Mouse (Mus musculus) lung, embryonic 16.5 days (tissue): Measurements from ENCODE around the gene Palm. TPM values are rescaled to one million over a fixed set of nuclear protein-coding genes. Genes with fewer than 3 reads are reported as not detected.

Source experiments
- ATAC-seq: fragments of 200-750 bp; cut with Nextera tagmentation; 2 replicates; pipeline ENCODE4 v1.8.0; 2017; ENCODE audit warnings: low read depth, mild to moderate bottlenecking, moderate library complexity
- H3K27ac ChIP-seq: fragments of 300-500 bp; sonication (generic); 2 replicates; pipeline ENCODE4 v1.5.1; 2014; ENCODE audit warnings: mild to moderate bottlenecking, control low read depth, low read length
- H3K27me3 ChIP-seq: fragments of 300-500 bp; sonication (generic); 2 replicates; pipeline ENCODE4 v1.6.1; 2014; ENCODE audit warnings: low read depth, low read length, mixed read lengths; ENCODE audit not compliant: control insufficient read depth, insufficient read depth
- H3K36me3 ChIP-seq: fragments of 300-500 bp; sonication (generic); 2 replicates; pipeline ENCODE4 v1.6.1; 2014; ENCODE audit warnings: low read length; ENCODE audit not compliant: control insufficient read depth, insufficient read depth
- H3K4me1 ChIP-seq: fragments of 300-500 bp; sonication (generic); replicated peaks from 2 replicates; pipeline ENCODE4 v1.6.1; 2014; ENCODE audit warnings: low read length, mixed read lengths; ENCODE audit not compliant: control insufficient read depth, insufficient read depth
- H3K4me2 ChIP-seq: fragments of 300-500 bp; sonication (generic); 2 replicates; pipeline ENCODE4 v1.6.1; 2014; ENCODE audit warnings: low read depth, low read length, control low read depth
- H3K4me3 ChIP-seq: fragments of 300-500 bp; sonication (generic); 2 replicates; pipeline ENCODE4 v1.5.1; 2014; ENCODE audit warnings: mild to moderate bottlenecking, low read length, control low read depth
- H3K9ac ChIP-seq: fragments of 300-500 bp; sonication (generic); 2 replicates; pipeline ENCODE4 v1.6.1; 2014; ENCODE audit warnings: low read length, control low read depth
- H3K9me3 ChIP-seq: fragments of 300-500 bp; sonication (generic); 2 replicates; pipeline ENCODE4 v1.6.1; 2016; ENCODE audit warnings: low read length; ENCODE audit not compliant: control insufficient read depth
- WGBS: fragments of 180-500 bp; shearing (Covaris S2); extraction: QIAGEN DNeasy Blood & Tissue Kit; methylation state at CpG from one replicate; pipeline ENCODE4 v1.1.7; 2014; 5-methylcytosine and 5-hydroxymethylcytosine counted together
- polyA plus RNA-seq: library from polyadenylated mRNA; unstranded; fragments of >200 nt; fragmentation: Nextera tagmentation; extraction: Ambion mirVana; gene quantifications from 2 replicates; pipeline ENCODE4 v1.2.1, GENCODE M21; 2015

Palm gene
- polyA plus RNA-seq, 1 experiment from 2014 or later, result 54.1 TPM

- Histone ChIP-seq H3K4me3 (no peak overlapping the region), H3K36me3 (0 out of 2 replicates have a peak, but pooled peaks cover 2% of the 10 kb centered on the region), H3K27ac (no peak overlapping the region), H3K9ac (no peak overlapping the region), H3K9me3 (no peaks in the 10 kb centered on the region), H3K27me3 (no peaks in the 10 kb centered on the region), H3K4me1 (no peaks in the 10 kb centered on the region), H3K4me2 (no peak overlapping the region)
- 77% methylated on average over 5 of the region's 5 CpGs for WGBS
- no peak for ATAC-seq
Measured at GRCm38 (mm10) chr10:79814271-79814842, 21.0 kb downstream of the Palm start.

GRCm38 (mm10) chr10:79815671-79816494 lies 22.5 kb downstream of the Palm start:
- Histone ChIP-seq H3K9me3 (no peaks in the 10 kb centered on the region), H3K36me3 (no peaks in the 10 kb centered on the region), H3K27me3 (no peaks in the 10 kb centered on the region), H3K9ac (no peak overlapping the region), H3K27ac (no peak overlapping the region), H3K4me1 (peaks cover 3% of the 10 kb centered on the region; the same call in 1 of the 2 replicates), H3K4me2 (no peak overlapping the region), H3K4me3 (no peak overlapping the region)
- no peak for ATAC-seq
- 90% methylated on average over 12 of the region's 12 CpGs for WGBS

GRCm38 (mm10) chr10:79817111-79817510 lies 23.7 kb downstream of the Palm start:
- 83% methylated on average over 2 of the region's 2 CpGs for WGBS
- Histone ChIP-seq H3K4me1 (peaks cover 3% of the 10 kb centered on the region; the same call in 1 of the 2 replicates), H3K36me3 (no peaks in the 10 kb centered on the region), H3K27ac (no peak overlapping the region), H3K9me3 (no peaks in the 10 kb centered on the region), H3K4me3 (no peak overlapping the region), H3K4me2 (no peak overlapping the region), H3K27me3 (no peaks in the 10 kb centered on the region), H3K9ac (no peak overlapping the region)
- no peak for ATAC-seq

- H3K27ac ChIP-seq, result no peak overlapping the region
- no peak overlapping the region for H3K9ac ChIP-seq
- no peaks in the 10 kb centered on the region for H3K9me3 ChIP-seq
- H3K4me1 ChIP-seq, result peaks cover 3% of the 10 kb centered on the region; the same call in 1 of the 2 replicates
- H3K4me3 ChIP-seq, result no peak overlapping the region
- no peak for ATAC-seq
- no peak overlapping the region for H3K4me2 ChIP-seq
- no peaks in the 10 kb centered on the region for H3K27me3 ChIP-seq
- WGBS, result 52% methylated on average over 4 of the region's 4 CpGs
- H3K36me3 ChIP-seq, result no peaks in the 10 kb centered on the region
Measured at GRCm38 (mm10) chr10:79818225-79818624, 24.9 kb downstream of the Palm start.

GRCm38 (mm10) chr10:79819606-79820005 lies 26.2 kb downstream of the Palm start:
- Histone ChIP-seq H3K4me3 (no peak overlapping the region), H3K4me1 (peaks cover 6% of the 10 kb centered on the region; the same call in 1 of the 2 replicates)

DNA sequence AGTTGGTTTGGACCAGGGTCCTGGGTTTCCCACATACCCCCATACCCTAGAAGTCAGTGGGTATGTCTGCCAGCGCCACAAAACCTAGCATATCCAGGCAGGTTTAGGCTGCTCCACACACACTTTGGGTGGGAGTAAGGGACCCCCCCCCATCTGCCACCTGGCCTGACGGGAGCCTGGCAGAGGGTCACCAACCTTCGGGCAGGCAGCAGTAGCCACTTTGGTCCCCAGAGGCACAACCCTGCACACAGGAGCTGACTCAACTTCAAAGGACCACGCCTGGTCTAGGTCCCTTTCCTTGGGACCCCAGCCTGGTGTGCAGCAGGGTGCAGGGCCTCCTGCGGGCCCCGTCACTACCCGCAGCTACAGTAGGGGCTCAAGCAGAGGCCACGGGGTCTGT lies 26.9 kb downstream of the Palm start:
- peaks cover 6% of the 10 kb centered on the region; the same call in 1 of the 2 replicates for H3K4me1 ChIP-seq
- 78% methylated on average over 8 of the region's 8 CpGs for WGBS
- no peak overlapping the region for H3K4me3 ChIP-seq
- no peaks in the 10 kb centered on the region for H3K27me3 ChIP-seq
- H3K27ac ChIP-seq, result peak overlapping the region; percentile 68
- H3K9ac ChIP-seq, result peak overlapping the region; percentile 28; the same call in 1 of the 2 replicates
- no peak for ATAC-seq
- H3K36me3 ChIP-seq, result no peaks in the 10 kb centered on the region
- H3K4me2 ChIP-seq, result no peak overlapping the region
- no peaks in the 10 kb centered on the region for H3K9me3 ChIP-seq

More at GRCm38 (mm10) chr10:79819606-79820005, 26.2 kb downstream of the Palm start:
- H3K36me3 ChIP-seq, result no peaks in the 10 kb centered on the region
- WGBS, result 90% methylated on average over 17 of the region's 17 CpGs
- no peaks in the 10 kb centered on the region for H3K27me3 ChIP-seq
- H3K9me3 ChIP-seq, result no peaks in the 10 kb centered on the region
- ATAC-seq, result no peak
- no peak overlapping the region for H3K27ac ChIP-seq
- no peak overlapping the region for H3K9ac ChIP-seq
- no peak overlapping the region for H3K4me2 ChIP-seq

- peak; percentile 47 for ATAC-seq
- Histone ChIP-seq H3K4me2 (no peak within 1 kb of the TSS), H3K9ac (peak within 1 kb of the TSS; percentile 28; the same call in 1 of the 2 replicates), H3K27ac (peak within 1 kb of the TSS; percentile 68), H3K4me3 (no peak within 1 kb of the TSS), H3K4me1 (peaks cover 6% of the 10 kb centered on the region; the same call in 1 of the 2 replicates), H3K27me3 (no peaks in the 10 kb centered on the region), H3K9me3 (no peaks in the 10 kb centered on the region), H3K36me3 (no peaks in the 10 kb centered on the region)
- 57% methylated on average over 11 of the region's 11 CpGs for WGBS
Measured at GRCm38 (mm10) chr10:79820782-79821181, 27.4 kb downstream of the Palm start, which contains the start of gene Misp. Misp (plus strand) TSS chr10:79820989.

DNA sequence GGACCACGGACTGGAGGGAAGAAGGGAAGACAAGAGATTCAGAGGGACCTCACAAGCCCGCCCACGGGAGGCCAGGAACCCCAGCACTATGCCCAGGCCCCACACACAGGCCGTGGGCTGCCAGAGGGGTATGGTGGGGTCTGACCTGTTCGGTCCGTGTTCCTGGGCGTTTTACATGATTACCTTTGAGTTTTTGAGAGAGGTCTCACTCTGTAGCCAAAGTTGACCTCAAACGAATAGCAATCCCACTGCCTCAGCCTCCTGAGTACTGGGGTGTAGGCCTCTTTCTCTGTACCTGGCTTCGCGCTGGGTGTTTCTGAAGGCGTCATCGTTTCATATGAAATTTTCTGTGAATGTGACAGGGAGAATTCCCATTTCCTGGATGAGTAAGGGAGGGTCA lies 28.4 kb downstream of the Palm start:
- H3K4me3 ChIP-seq, result no peak overlapping the region
- no peaks in the 10 kb centered on the region for H3K36me3 ChIP-seq
- WGBS, result 82% methylated on average over 12 of the region's 12 CpGs
- H3K27me3 ChIP-seq, result no peaks in the 10 kb centered on the region
- H3K4me1 ChIP-seq, result peaks cover 6% of the 10 kb centered on the region; the same call in 1 of the 2 replicates
- no peak overlapping the region for H3K9ac ChIP-seq
- no peak for ATAC-seq
- no peaks in the 10 kb centered on the region for H3K9me3 ChIP-seq
- H3K27ac ChIP-seq, result no peak overlapping the region
- H3K4me2 ChIP-seq, result no peak overlapping the region

- 24% methylated on average over 17 of the region's 17 CpGs for WGBS
- ATAC-seq, result peak; percentile 81
- peaks cover 6% of the 10 kb centered on the region; the same call in 1 of the 2 replicates for H3K4me1 ChIP-seq
- H3K4me3 ChIP-seq, result peak overlapping the region; percentile 24
- no peaks in the 10 kb centered on the region for H3K27me3 ChIP-seq
- H3K9ac ChIP-seq, result peak overlapping the region; percentile 56
- peak overlapping the region; percentile 42 for H3K4me2 ChIP-seq
- H3K27ac ChIP-seq, result peak overlapping the region; percentile 17; the same call in 1 of the 2 replicates
- no peaks in the 10 kb centered on the region for H3K9me3 ChIP-seq
- H3K36me3 ChIP-seq, result no peaks in the 10 kb centered on the region
Measured at GRCm38 (mm10) chr10:79822372-79822771, 29.0 kb downstream of the Palm start.
